Mouse (Mus musculus) heart, embryonic 14.5 days (tissue): ENCODE results near the gene Uvssa. TPM values are rescaled to one million over a fixed set of nuclear protein-coding genes. Genes with fewer than 3 reads are reported as not detected.

ENCODE experiments used
- ATAC-seq: fragments of 200-750 bp; cut with Nextera tagmentation; 2 replicates; pipeline ENCODE4 v1.8.0; 2017; ENCODE audit warnings: low read depth, moderate TSS enrichment; ENCODE audit not compliant: insufficient number of reproducible peaks, insufficient read depth, low FRiP score
- H3K27ac ChIP-seq, 2 experiments: fragments of 200-500 bp in 1 of 2; fragments of 300-500 bp in 1 of 2; sonication (generic) in 1 of 2; replicated peaks in 1 of 2; 2 replicates each; pipeline ENCODE4 v1.5.1; 2012 to 2014; ENCODE audit warnings: low read depth in 2 of 2, low read length in 2 of 2, control low read depth in 1 of 2, mild to moderate bottlenecking in 1 of 2, mixed read lengths in 1 of 2; ENCODE audit not compliant: control insufficient read depth in 1 of 2, insufficient read depth in 1 of 2
- H3K27me3 ChIP-seq: fragments of 300-500 bp; sonication (generic); 2 replicates; pipeline ENCODE4 v1.6.1; 2014; ENCODE audit warnings: mild to moderate bottlenecking, low read length, control low read depth; ENCODE audit not compliant: control insufficient read depth, insufficient read depth
- H3K36me3 ChIP-seq: fragments of 300-500 bp; sonication (generic); 2 replicates; pipeline ENCODE4 v1.6.1; 2014; ENCODE audit warnings: mild to moderate bottlenecking, control low read depth, low read length, mixed read lengths; ENCODE audit not compliant: control insufficient read depth, insufficient read depth
- H3K4me1 ChIP-seq, 2 experiments: fragments of 200-500 bp in 1 of 2; fragments of 300-500 bp in 1 of 2; sonication (generic) in 1 of 2; 2 replicates each; pipeline ENCODE4 v1.6.1; 2012 to 2014; ENCODE audit warnings: low read length in 2 of 2, control low read depth in 1 of 2, mixed read lengths in 1 of 2; ENCODE audit not compliant: control insufficient read depth in 2 of 2, insufficient read depth in 2 of 2
- H3K4me2 ChIP-seq: fragments of 300-500 bp; sonication (generic); 2 replicates; pipeline ENCODE4 v1.6.1; 2014; ENCODE audit warnings: mild to moderate bottlenecking, low read length
- H3K4me3 ChIP-seq, 2 experiments: fragments of 200-500 bp in 1 of 2; fragments of 300-500 bp in 1 of 2; sonication (generic) in 1 of 2; 2 replicates each; pipeline ENCODE4 v1.5.1; 2012 to 2014; ENCODE audit warnings: low read length in 2 of 2, mild to moderate bottlenecking in 2 of 2, control low read depth in 1 of 2, low read depth in 1 of 2, moderate library complexity in 1 of 2; ENCODE audit not compliant: control insufficient read depth in 1 of 2, insufficient read depth in 1 of 2
- H3K9ac ChIP-seq: fragments of 300-500 bp; sonication (generic); 2 replicates; pipeline ENCODE4 v1.6.1; 2014; ENCODE audit warnings: mild to moderate bottlenecking, low read length
- H3K9me3 ChIP-seq: fragments of 300-500 bp; sonication (generic); 2 replicates; pipeline ENCODE4 v1.6.1; 2016; ENCODE audit warnings: low read length, control low read depth; ENCODE audit not compliant: control insufficient read depth
- WGBS: fragments of 180-500 bp; shearing (Covaris S2); extraction: QIAGEN DNeasy Blood & Tissue Kit; methylation state at CpG from one replicate; pipeline ENCODE4 v1.1.7; 2014; 5-methylcytosine and 5-hydroxymethylcytosine counted together
- polyA plus RNA-seq: library from polyadenylated mRNA; unstranded; fragments of >200 nt; fragmentation: Nextera tagmentation; extraction: Ambion mirVana; gene quantifications from 2 replicates; pipeline ENCODE4 v1.2.1, GENCODE M21; 2014

The Uvssa gene
- polyA plus RNA-seq, 1 experiment from 2014 or later, result 4.5 TPM

DNA sequence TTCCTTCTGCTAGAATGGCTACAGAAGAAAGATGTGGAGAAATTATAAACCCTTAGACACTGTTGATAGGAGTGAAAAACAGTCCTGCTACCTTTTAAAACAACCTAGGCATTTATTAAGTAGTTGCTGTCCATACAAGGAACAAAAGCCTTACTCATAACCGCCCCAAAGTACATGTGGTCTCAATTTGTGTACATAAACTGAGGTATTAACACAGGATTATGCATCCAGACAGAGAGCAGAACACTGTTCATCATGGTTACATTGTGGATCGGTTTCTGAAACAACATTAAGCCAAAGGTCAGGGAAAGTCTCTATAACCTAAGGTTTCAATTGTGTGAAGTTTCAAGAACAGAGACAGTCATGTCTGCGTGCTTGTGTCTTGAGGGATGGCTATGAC is 25.3 kb upstream of the Uvssa start:
- Histone ChIP-seq H3K4me3 (no peak overlapping the region), H3K4me1 (peaks cover 2 to 45% of the 10 kb centered on the region in 2 experiments)
- WGBS, result 81% methylated on average over 3 of the region's 3 CpGs

DNA sequence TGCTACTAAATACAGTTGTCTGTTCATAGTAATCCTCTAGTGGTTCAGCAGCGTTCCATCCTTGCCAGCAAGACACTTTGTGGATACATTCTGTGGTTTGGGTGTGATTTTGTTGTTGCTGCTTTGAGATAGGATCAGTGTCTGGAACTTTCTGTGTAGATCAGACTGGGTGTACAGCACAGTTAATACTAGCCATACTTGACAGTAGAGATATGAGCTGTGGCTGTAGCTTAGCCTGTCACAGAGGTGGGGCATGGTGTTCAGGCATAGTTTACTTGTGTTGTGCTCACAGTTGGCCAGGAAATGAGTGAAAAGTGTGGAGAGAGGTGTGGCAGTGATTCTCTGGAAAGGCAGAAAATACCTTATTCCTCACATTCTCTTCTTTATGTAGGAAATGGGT is 20.9 kb upstream of the Uvssa start:
- Histone ChIP-seq H3K4me3 (no peak overlapping the region), H3K4me1 (peaks cover 0 to 20% of the 10 kb centered on the region in 2 experiments; a peak in 3 of 4 replicates), H3K9me3 (no peaks in the 10 kb centered on the region), H3K4me2 (no peak overlapping the region), H3K27ac (no peak overlapping the region), H3K27me3 (no peaks in the 10 kb centered on the region), H3K36me3 (peaks cover 45% of the 10 kb centered on the region), H3K9ac (no peak overlapping the region; the same call in 1 of the 2 replicates)
- WGBS, result 81% methylated on average over 1 of the region's 1 CpGs
- ATAC-seq, result no peak

More for the DNA sequence above, 25.3 kb upstream of the Uvssa start:
- Histone ChIP-seq H3K27ac (no peak overlapping the region), H3K27me3 (no peaks in the 10 kb centered on the region), H3K9me3 (no peaks in the 10 kb centered on the region), H3K4me2 (no peak overlapping the region), H3K9ac (no peak overlapping the region), H3K36me3 (no peaks in the 10 kb centered on the region; the same call in 1 of the 2 replicates)
- ATAC-seq, result no peak

DNA sequence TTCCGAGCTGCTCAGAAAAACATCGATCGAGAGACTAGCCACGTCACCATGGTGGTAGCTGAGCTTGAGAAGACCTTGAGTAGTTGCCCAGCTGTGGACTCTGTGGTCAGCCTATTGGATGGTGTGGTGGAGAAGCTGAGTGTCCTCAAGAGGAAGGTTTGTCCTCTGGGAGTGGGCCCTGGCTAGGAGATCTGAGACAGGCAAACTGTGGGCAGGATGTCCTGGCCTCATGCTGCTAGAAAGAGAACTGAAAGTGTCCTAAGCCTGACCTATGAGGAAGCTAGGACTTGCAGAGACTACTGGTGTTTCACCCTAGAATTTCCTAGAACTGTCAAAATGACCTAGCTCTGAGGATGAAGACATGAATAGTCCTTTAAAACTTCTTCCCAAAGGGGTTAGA is 19.9 kb upstream of the Uvssa start:
- no peak overlapping the region for H3K4me3 ChIP-seq
- no peak for ATAC-seq
- H3K9ac ChIP-seq, result no peak overlapping the region
- H3K36me3 ChIP-seq, result peaks cover 54% of the 10 kb centered on the region
- no peak overlapping the region for H3K4me2 ChIP-seq
- H3K4me1 ChIP-seq, result peaks cover 0 to 20% of the 10 kb centered on the region in 2 experiments; a peak in 3 of 4 replicates
- H3K9me3 ChIP-seq, result no peaks in the 10 kb centered on the region
- 96% methylated on average over 4 of the region's 4 CpGs for WGBS
- H3K27me3 ChIP-seq, result no peaks in the 10 kb centered on the region
- H3K27ac ChIP-seq, result no peak overlapping the region

DNA sequence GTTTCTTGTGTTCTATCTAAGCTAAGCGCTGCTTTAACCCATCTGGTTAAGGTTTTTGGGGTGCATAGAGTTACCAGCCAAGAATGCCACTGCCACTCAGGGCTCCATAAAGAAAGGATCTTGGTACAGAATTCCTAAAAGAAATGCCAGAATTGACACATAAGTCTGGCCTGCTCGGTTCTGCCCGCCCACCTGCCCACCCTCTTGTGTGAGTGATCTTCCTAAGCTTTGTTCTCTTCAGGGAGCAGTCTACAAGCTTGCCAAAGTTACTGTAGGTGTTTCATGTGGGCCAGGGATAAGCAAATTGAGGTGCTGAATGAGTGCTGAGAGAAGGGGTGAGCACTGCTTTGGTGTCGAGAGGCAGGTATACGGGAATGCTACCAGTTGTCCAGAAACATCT is 15.1 kb upstream of the Uvssa start:
- Histone ChIP-seq H3K27ac (no peak overlapping the region), H3K4me1 (peaks cover 0 to 2% of the 10 kb centered on the region in 2 experiments; a peak in 1 of 4 replicates), H3K27me3 (no peaks in the 10 kb centered on the region), H3K9ac (no peak overlapping the region), H3K36me3 (peaks cover 100% of the 10 kb centered on the region), H3K4me2 (no peak overlapping the region), H3K4me3 (no peak overlapping the region), H3K9me3 (no peaks in the 10 kb centered on the region)
- no peak for ATAC-seq
- 87% methylated on average over 5 of the region's 5 CpGs for WGBS

DNA sequence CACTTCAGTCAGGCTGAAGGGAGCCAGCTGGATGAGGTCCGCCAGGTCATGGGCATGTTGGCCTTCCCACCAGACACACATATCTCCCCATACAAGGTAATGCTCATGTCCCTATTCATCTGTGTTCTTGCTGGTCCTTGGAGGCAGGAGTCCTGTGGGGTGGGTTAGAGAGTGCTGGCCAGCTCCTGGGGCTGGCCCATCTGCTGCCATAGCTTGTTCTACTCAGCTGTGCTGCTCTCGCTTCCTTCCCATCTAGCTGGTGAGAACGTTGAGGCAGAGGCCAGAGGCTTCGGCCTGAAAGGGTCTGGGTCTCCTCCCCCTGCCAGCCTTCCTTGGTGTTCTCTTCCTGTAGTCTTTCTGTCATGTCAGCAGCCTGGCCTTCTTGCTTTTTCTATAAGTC is 9.7 kb upstream of the Uvssa start:
- no peak for ATAC-seq
- Histone ChIP-seq H3K4me3 (no peak overlapping the region), H3K36me3 (peaks cover 100% of the 10 kb centered on the region), H3K4me2 (no peak overlapping the region), H3K9me3 (no peaks in the 10 kb centered on the region), H3K27ac (no peak overlapping the region), H3K4me1 (no peaks in the 10 kb centered on the region), H3K27me3 (no peaks in the 10 kb centered on the region), H3K9ac (no peak overlapping the region)
- 84% methylated on average over 4 of the region's 4 CpGs for WGBS

DNA sequence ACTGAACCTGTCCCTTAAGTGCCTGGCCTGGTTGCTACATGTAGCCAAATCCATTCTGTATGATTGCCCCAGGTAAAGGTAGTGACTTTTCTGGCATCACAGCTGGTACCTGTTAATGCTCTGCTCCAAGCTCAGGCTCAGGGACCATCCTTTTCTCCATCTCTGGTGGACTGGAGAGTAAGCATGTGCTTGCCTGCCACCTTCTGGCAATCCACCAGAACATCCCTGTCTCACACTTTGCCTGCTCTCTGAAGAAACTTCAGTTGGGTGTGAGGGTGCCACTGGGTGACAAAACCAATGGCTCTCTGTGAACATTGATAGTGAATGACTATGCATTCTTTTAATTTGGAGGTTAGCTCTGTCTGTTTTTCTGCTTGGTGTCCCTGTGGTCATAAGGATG is 7.2 kb upstream of the Uvssa start:
- Histone ChIP-seq H3K4me2 (no peak overlapping the region), H3K27me3 (no peaks in the 10 kb centered on the region), H3K9ac (no peak overlapping the region), H3K36me3 (peaks cover 86% of the 10 kb centered on the region), H3K9me3 (no peaks in the 10 kb centered on the region), H3K27ac (no peak overlapping the region), H3K4me1 (no peaks in the 10 kb centered on the region), H3K4me3 (no peak overlapping the region)
- ATAC-seq, result no peak

DNA sequence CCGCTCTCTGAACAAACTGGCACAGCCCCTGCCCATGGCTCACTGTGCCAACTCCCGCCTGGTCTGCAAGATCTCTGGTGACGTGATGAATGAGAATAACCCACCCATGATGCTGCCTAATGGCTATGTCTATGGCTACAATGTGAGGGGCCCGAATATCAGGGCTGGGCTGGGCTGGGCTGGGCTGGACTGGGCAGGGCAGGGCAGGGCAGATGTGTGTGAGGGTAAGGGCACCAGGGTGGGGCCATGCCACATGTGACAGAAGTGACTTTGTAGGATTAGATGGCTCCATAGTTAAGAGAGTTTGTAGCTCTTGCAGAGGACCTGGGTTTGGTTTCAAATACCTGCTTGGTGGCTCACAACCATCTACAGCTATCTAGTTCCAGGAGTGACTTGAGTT is 6.7 kb upstream of the Uvssa start:
- no peak for ATAC-seq
- peaks cover 80% of the 10 kb centered on the region for H3K36me3 ChIP-seq

DNA sequence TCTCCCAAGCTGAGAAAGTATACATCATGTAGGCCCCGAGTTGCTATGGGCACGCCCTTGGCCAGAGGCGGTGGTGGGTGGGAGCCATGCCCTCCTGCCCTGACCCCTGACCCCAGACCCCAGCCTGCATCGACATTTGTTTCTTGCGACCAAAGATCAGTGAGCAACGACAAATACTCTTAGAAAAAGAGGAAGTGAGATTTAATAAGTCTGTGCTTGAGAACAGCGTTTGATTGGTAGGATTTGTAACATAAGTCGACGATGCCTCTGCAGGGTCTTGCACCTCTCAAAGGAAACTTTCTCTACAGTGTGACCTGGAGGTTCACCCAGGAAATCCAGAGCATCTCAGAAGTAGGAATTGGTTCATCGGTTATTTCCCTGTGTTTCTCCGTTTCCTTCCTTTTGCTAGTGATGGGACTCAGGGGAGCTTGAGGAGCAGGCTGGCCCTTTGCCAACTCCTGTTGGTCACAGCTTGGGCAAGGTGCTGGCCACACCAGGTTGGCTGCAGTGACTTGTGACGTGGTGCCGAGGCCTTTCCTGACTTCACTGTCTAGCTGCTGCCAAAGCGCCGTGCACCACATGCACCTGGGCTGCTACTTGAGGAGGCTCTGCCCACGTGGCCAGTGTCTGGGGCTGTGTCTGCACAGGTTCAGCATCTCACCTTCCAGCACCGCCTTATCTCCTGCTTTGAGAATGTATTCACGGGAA is 5.9 kb upstream of the Uvssa start:
- WGBS, result 87% methylated on average over 18 of the region's 18 CpGs
- H3K36me3 ChIP-seq, result peaks cover 72% of the 10 kb centered on the region
- H3K9ac ChIP-seq, result no peak overlapping the region
- no peak overlapping the region for H3K4me2 ChIP-seq
- H3K4me3 ChIP-seq, result no peak overlapping the region
- H3K27me3 ChIP-seq, result no peaks in the 10 kb centered on the region
- peaks cover 0 to 6% of the 10 kb centered on the region in 2 experiments; a peak in 2 of 4 replicates for H3K4me1 ChIP-seq
- no peak for ATAC-seq
- H3K9me3 ChIP-seq, result no peaks in the 10 kb centered on the region
- no peak overlapping the region for H3K27ac ChIP-seq

More for the DNA sequence above, 6.7 kb upstream of the Uvssa start:
- Histone ChIP-seq H3K27me3 (no peaks in the 10 kb centered on the region), H3K4me3 (no peak overlapping the region), H3K4me2 (no peak overlapping the region), H3K27ac (no peak overlapping the region), H3K9ac (no peak overlapping the region), H3K4me1 (no peaks in the 10 kb centered on the region), H3K9me3 (no peaks in the 10 kb centered on the region)
- WGBS, result 89% methylated on average over 4 of the region's 4 CpGs
